Mouse (Mus musculus) megakaryocyte, embryonic 14.5 days (primary cell): Measurements from ENCODE around the gene Aptx.

Source experiments
- FLI1 ChIP-seq: IDR thresholded peaks from 2 replicates; pipeline ENCODE4 v1.6.1; 2012; ENCODE audit warnings: low read length, inconsistent platforms, mixed read lengths
- GATA1 ChIP-seq: IDR thresholded peaks from 3 replicates; pipeline ENCODE4 v1.6.1; 2012; ENCODE audit warnings: mixed read lengths, low read length, inconsistent platforms, borderline replicate concordance

- TF ChIP-seq GATA1 (no peak), FLI1 (no peak)
Measured at GRCm38 (mm10) chr4:40702797-40703709, at the start of gene Aptx.
